Mouse (Mus musculus): ENCODE data around the gene Helt. TPM values are rescaled to one million over a fixed set of nuclear protein-coding genes. Genes with fewer than 3 reads are reported as not detected.

Gene Helt
- polyA plus RNA-seq, 1 experiment, result not detected

- peak; percentile 85 for TF ChIP-seq CTCF (IDR thresholded peaks at IDR 0.05; ENCODE audit: control insufficient read depth, insufficient read depth, insufficient read length)
- TF ChIP-seq MAX (IDR thresholded peaks at IDR 0.05), result no peak
- no peak overlapping the region for H3ac ChIP-seq (ENCODE audit: control insufficient read depth, insufficient read length, low read depth)
- no peaks in the 10 kb centered on the region for H3K36me3 ChIP-seq (ENCODE audit: control insufficient read depth, insufficient read depth)
- peaks cover 4% of the 10 kb centered on the region for H3K27me3 ChIP-seq (ENCODE audit: control insufficient read depth, insufficient read depth, insufficient read length)
- no peaks in the 10 kb centered on the region for H3K79me3 ChIP-seq (ENCODE audit: low read depth)
- H3K79me2 ChIP-seq (ENCODE audit: control insufficient read depth, insufficient read depth), result no peaks in the 10 kb centered on the region
- no peak overlapping the region for H3K4me3 ChIP-seq (ENCODE audit: insufficient read depth, poor library complexity, severe bottlenecking)
These were observed 16.7 kb upstream of the Helt start for GRCm38 (mm10) chr8:46311159-46311558.

- Histone ChIP-seq H3ac (ENCODE audit: control insufficient read depth, insufficient read length, low read depth) (no peak overlapping the region), H3K4me3 (ENCODE audit: insufficient read depth, poor library complexity, severe bottlenecking) (no peak overlapping the region), H3K79me3 (ENCODE audit: low read depth) (no peaks in the 10 kb centered on the region), H3K36me3 (ENCODE audit: control insufficient read depth, insufficient read depth) (no peaks in the 10 kb centered on the region), H3K79me2 (ENCODE audit: control insufficient read depth, insufficient read depth) (no peaks in the 10 kb centered on the region), H3K27me3 (ENCODE audit: control insufficient read depth, insufficient read depth, insufficient read length) (peaks cover 4% of the 10 kb centered on the region)
- no peak for TF ChIP-seq MYOD1 (IDR thresholded peaks at IDR 0.05; ENCODE audit: control insufficient read depth, insufficient read length, low read depth)
- TF ChIP-seq MAX (IDR thresholded peaks at IDR 0.05), result no peak
- no peak for TF ChIP-seq CEBPB (IDR thresholded peaks at IDR 0.05; ENCODE audit: low read depth)
- no peak for TF ChIP-seq FOSL1 (IDR thresholded peaks at IDR 0.05; ENCODE audit: insufficient read depth, low read length, poor library complexity, severe bottlenecking)
- TF ChIP-seq MYOG (IDR thresholded peaks at IDR 0.05; ENCODE audit: control insufficient read depth, extremely low read depth, insufficient read length), result no peak
- TF ChIP-seq USF1 (IDR thresholded peaks at IDR 0.05; ENCODE audit: low read depth), result no peak
- no peak for TF ChIP-seq CTCF (IDR thresholded peaks at IDR 0.05; ENCODE audit: control insufficient read depth, insufficient read depth, insufficient read length)
These were observed 13.7 kb upstream of the Helt start for GRCm38 (mm10) chr8:46308189-46308588.

- Histone ChIP-seq H3K36me3 (ENCODE audit: control insufficient read depth, insufficient read depth) (no peaks in the 10 kb centered on the region), H3ac (ENCODE audit: control insufficient read depth, insufficient read length, low read depth) (no peak overlapping the region), H3K79me3 (ENCODE audit: low read depth) (no peaks in the 10 kb centered on the region), H3K4me3 (ENCODE audit: insufficient read depth, poor library complexity, severe bottlenecking) (no peak overlapping the region), H3K27me3 (ENCODE audit: control insufficient read depth, insufficient read depth, insufficient read length) (peaks cover 7% of the 10 kb centered on the region), H3K79me2 (ENCODE audit: control insufficient read depth, insufficient read depth) (no peaks in the 10 kb centered on the region)
- TF ChIP-seq MYOD1 (IDR thresholded peaks at IDR 0.05; ENCODE audit: control insufficient read depth, insufficient read length, low read depth) (no peak), FOSL1 (IDR thresholded peaks at IDR 0.05; ENCODE audit: insufficient read depth, low read length, poor library complexity, severe bottlenecking) (no peak), CTCF (IDR thresholded peaks at IDR 0.05; ENCODE audit: control insufficient read depth, insufficient read depth, insufficient read length) (peak; percentile 13)
These were observed 11.4 kb upstream of the Helt start for GRCm38 (mm10) chr8:46305733-46306349.

- no peak for TF ChIP-seq CTCF (IDR thresholded peaks at IDR 0.05; ENCODE audit: control insufficient read depth, insufficient read depth, insufficient read length)
- TF ChIP-seq MAX (IDR thresholded peaks at IDR 0.05), result no peak
- TF ChIP-seq CEBPB (IDR thresholded peaks at IDR 0.05; ENCODE audit: low read depth), result no peak
- Histone ChIP-seq H3K36me3 (ENCODE audit: control insufficient read depth, insufficient read depth) (no peaks in the 10 kb centered on the region), H3K79me3 (ENCODE audit: low read depth) (no peaks in the 10 kb centered on the region), H3ac (ENCODE audit: control insufficient read depth, insufficient read length, low read depth) (no peak overlapping the region), H3K79me2 (ENCODE audit: control insufficient read depth, insufficient read depth) (no peaks in the 10 kb centered on the region), H3K27me3 (ENCODE audit: control insufficient read depth, insufficient read depth, insufficient read length) (peaks cover 3% of the 10 kb centered on the region), H3K4me3 (ENCODE audit: insufficient read depth, poor library complexity, severe bottlenecking) (no peak overlapping the region)
These were observed 7.7 kb upstream of the Helt start for GRCm38 (mm10) chr8:46302121-46302520.

GRCm38 (mm10) chr8:46298847-46299246 lies 4.4 kb upstream of the Helt start:
- H3K79me2 ChIP-seq (ENCODE audit: control insufficient read depth, insufficient read depth), result no peaks in the 10 kb centered on the region
- no peak overlapping the region for H3K4me3 ChIP-seq (ENCODE audit: insufficient read depth, poor library complexity, severe bottlenecking)
- no peak for TF ChIP-seq MYOG (IDR thresholded peaks at IDR 0.05; ENCODE audit: control insufficient read depth, extremely low read depth, insufficient read length)
- TF ChIP-seq USF1 (IDR thresholded peaks at IDR 0.05; ENCODE audit: low read depth), result no peak
- TF ChIP-seq MAX (IDR thresholded peaks at IDR 0.05), result no peak
- no peak for TF ChIP-seq CTCF (IDR thresholded peaks at IDR 0.05; ENCODE audit: control insufficient read depth, insufficient read depth, insufficient read length)
- TF ChIP-seq MYOD1 (IDR thresholded peaks at IDR 0.05; ENCODE audit: control insufficient read depth, insufficient read length, low read depth), result no peak
- TF ChIP-seq FOSL1 (IDR thresholded peaks at IDR 0.05; ENCODE audit: insufficient read depth, low read length, poor library complexity, severe bottlenecking), result no peak
- TF ChIP-seq CEBPB (IDR thresholded peaks at IDR 0.05; ENCODE audit: low read depth), result no peak
- no peak overlapping the region for H3ac ChIP-seq (ENCODE audit: control insufficient read depth, insufficient read length, low read depth)
- H3K27me3 ChIP-seq (ENCODE audit: control insufficient read depth, insufficient read depth, insufficient read length), result peaks cover 31% of the 10 kb centered on the region
- H3K79me3 ChIP-seq (ENCODE audit: low read depth), result no peaks in the 10 kb centered on the region
- H3K36me3 ChIP-seq (ENCODE audit: control insufficient read depth, insufficient read depth), result no peaks in the 10 kb centered on the region

- H3K79me3 ChIP-seq (ENCODE audit: low read depth), result no peaks in the 10 kb centered on the region
- H3K27me3 ChIP-seq (ENCODE audit: control insufficient read depth, insufficient read depth, insufficient read length), result peaks cover 51% of the 10 kb centered on the region
- H3K79me2 ChIP-seq (ENCODE audit: control insufficient read depth, insufficient read depth), result no peaks in the 10 kb centered on the region
- H3ac ChIP-seq (ENCODE audit: control insufficient read depth, insufficient read length, low read depth), result no peak overlapping the region
- H3K4me3 ChIP-seq (ENCODE audit: insufficient read depth, poor library complexity, severe bottlenecking), result no peak overlapping the region
- H3K36me3 ChIP-seq (ENCODE audit: control insufficient read depth, insufficient read depth), result no peaks in the 10 kb centered on the region
- TF ChIP-seq CTCF (IDR thresholded peaks at IDR 0.05; ENCODE audit: control insufficient read depth, insufficient read depth, insufficient read length) (no peak), MAX (IDR thresholded peaks at IDR 0.05) (no peak), CEBPB (IDR thresholded peaks at IDR 0.05; ENCODE audit: low read depth) (no peak), FOSL1 (IDR thresholded peaks at IDR 0.05; ENCODE audit: insufficient read depth, low read length, poor library complexity, severe bottlenecking) (no peak), MYOD1 (IDR thresholded peaks at IDR 0.05; ENCODE audit: control insufficient read depth, insufficient read length, low read depth) (no peak), MYOG (IDR thresholded peaks at IDR 0.05; ENCODE audit: control insufficient read depth, extremely low read depth, insufficient read length) (no peak), USF1 (IDR thresholded peaks at IDR 0.05; ENCODE audit: low read depth) (no peak)
These were observed 2.1 kb upstream of the Helt start for GRCm38 (mm10) chr8:46296551-46296950.

All from C2C12 (cell line).